ENCODE assay signal across 12 mouse cellular contexts in the genomic region with DNA sequence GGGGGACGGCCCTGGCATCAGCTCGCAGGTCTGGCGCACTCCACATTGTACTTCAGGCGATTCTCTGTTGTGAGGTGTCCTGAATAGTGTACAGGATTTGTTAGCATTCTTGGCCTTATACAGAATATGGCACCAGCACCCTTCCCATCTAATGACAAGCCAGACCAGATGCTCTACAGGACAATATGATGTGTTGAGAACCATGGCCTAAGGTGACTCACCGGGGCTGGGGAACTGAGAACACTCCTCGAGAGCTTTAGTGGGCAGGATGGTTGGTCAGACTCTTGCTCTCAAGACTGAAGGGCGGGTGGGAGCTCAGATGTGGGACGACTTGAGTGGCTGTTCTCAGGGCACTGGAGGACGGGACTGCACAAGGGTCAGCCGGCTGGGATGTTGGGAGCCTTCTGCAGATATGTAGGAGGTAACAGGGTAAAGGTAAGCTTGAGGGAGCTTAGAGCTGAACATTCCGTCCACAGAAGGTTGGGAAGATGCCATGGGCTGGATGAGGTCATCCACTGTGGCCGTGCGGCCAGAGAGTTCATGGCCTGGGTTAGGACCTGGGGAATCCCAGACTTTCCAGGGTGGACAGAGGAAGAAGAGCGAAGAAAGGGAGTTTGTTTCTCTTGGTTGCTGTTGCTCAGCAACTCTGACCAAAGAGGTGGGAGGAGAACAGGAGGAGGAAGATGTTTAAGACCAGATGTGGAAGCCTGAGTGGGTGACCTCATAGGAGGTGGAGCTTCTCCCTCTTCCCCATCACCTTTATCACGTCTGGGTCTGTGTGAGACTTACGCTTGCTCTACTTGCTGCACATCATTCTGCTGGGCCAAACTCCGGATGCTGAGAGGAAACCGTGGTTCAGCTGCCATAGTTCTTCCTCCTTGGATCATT.
DNase-seq lines count a peak whose midpoint lies in the region; ATAC-seq and TF ChIP-seq lines count a peak whose summit lies in the region.
"Had no signal": no experiment of that assay in that cellular context is flagged by ENCODE, and none has a peak within 500 bp of the region (broad histone marks: within the 10 kb centered on the region; RNA-seq: fewer than 3 reads in every experiment).

No protein-coding gene starts in this region.

- ATAC-seq in Patski = peak; percentile 52
- 0 out of 2 replicates have a peak, but pooled peaks have one; percentile 25 for ATAC-seq in heart, embryonic 15.5 days (replicated peaks; ENCODE audit: insufficient number of reproducible peaks, insufficient read depth, low FRiP score, low read depth)
- no peak for ATAC-seq in inflammation-experienced regulatory T-cells, adult 6 months
- ATAC-seq: CD4-positive, CD25-positive, alpha-beta regulatory T cell, adult 4 months had no signal

- in situ Hi-C loops in Patski (cut with MboI; ENCODE audit: low pct_unique_long_range_greater_than_20kb) = no loop called here

- POLR2A ChIA-PET in Patski (lab: Charles Lee) = no interaction called here

- H3K4me1 ChIP-seq in heart, embryonic 15.5 days (replicated peaks) = peaks cover 20% of the 10 kb centered on the region
- peaks cover 56% of the 10 kb centered on the region for H3K4me1 ChIP-seq in limb, embryonic 10.5 days

- no peaks in the 10 kb centered on the region for H3K27me3 ChIP-seq in Patski
- H3K27me3 ChIP-seq in heart, embryonic 15.5 days = no peaks in the 10 kb centered on the region
- H3K27me3 ChIP-seq in limb, embryonic 10.5 days (ENCODE audit: low read depth, poor library complexity, severe bottlenecking) = no peaks in the 10 kb centered on the region
- H3K27me3 ChIP-seq: embryonic facial prominence, embryonic 12.5 days; lung, embryonic 15.5 days; neural tube, embryonic 13.5 days had no signal

- H3K36me3 ChIP-seq in heart, embryonic 15.5 days = no peaks in the 10 kb centered on the region
- no peaks in the 10 kb centered on the region for H3K36me3 ChIP-seq in limb, embryonic 10.5 days
- H3K36me3 ChIP-seq: embryonic facial prominence, embryonic 12.5 days; lung, embryonic 15.5 days; neural tube, embryonic 13.5 days had no signal

- CTCF ChIA-PET in Patski (lab: Charles Lee) = interaction anchor here (1.5 kb wide), 1 partner anchor 30 kb away, joined by 3 read pairs; no protein-coding TSS in a partner anchor

- no peak overlapping the region for H3K4me3 ChIP-seq in gastrocnemius, adult 2 months
- no peak overlapping the region for H3K4me3 ChIP-seq in heart, embryonic 15.5 days
- no peak overlapping the region for H3K4me3 ChIP-seq in limb, embryonic 10.5 days
- H3K4me3 ChIP-seq: embryonic facial prominence, embryonic 12.5 days; lung, embryonic 15.5 days; neural tube, embryonic 13.5 days had no signal

- H3K9me3 ChIP-seq in heart, embryonic 15.5 days (replicated peaks) = no peaks in the 10 kb centered on the region
- H3K9me3 ChIP-seq in limb, embryonic 10.5 days (replicated peaks) = no peaks in the 10 kb centered on the region
- H3K9me3 ChIP-seq: embryonic facial prominence, embryonic 12.5 days; lung, embryonic 15.5 days; neural tube, embryonic 13.5 days had no signal

- 71% methylated on average over 18 of the region's 18 CpGs for WGBS in heart, embryonic 15.5 days
- WGBS in limb, embryonic 10.5 days = 83% methylated on average over 18 of the region's 18 CpGs

- no peak overlapping the region for H3K4me2 ChIP-seq in heart, embryonic 15.5 days
- H3K4me2 ChIP-seq: embryonic facial prominence, embryonic 12.5 days; lung, embryonic 15.5 days; neural tube, embryonic 13.5 days had no signal

- DNase-seq in gastrocnemius, adult 2 months = peak; percentile 79
- DNase-seq in gastrocnemius, postnatal 4 days (ENCODE audit: low spot score in 2 of 2) = no peak
- DNase-seq in Patski (ENCODE audit: low read depth, low spot score) = no peak
- DNase-seq in limb, embryonic 10.5 days (ENCODE audit: low spot score) = no peak
- DNase-seq in layer of hippocampus, adult 11-12 months (ENCODE audit: low spot score) = no peak
- DNase-seq in right cerebral cortex, postnatal 14 days = no peak

- no peak for TF ChIP-seq CTCF in gastrocnemius, adult 2 months (IDR thresholded peaks at IDR 0.05)
- TF ChIP-seq CTCF in Patski (IDR thresholded peaks at IDR 0.05) = no peak

- H3K9ac ChIP-seq in heart, embryonic 15.5 days = no peak overlapping the region
- H3K9ac ChIP-seq: embryonic facial prominence, embryonic 12.5 days; lung, embryonic 15.5 days; neural tube, embryonic 13.5 days had no signal

- H3K27ac ChIP-seq in gastrocnemius, adult 2 months = peak overlapping the region; percentile 70
- no peak overlapping the region for H3K27ac ChIP-seq in heart, embryonic 15.5 days
- H3K27ac ChIP-seq in limb, embryonic 10.5 days = 0 out of 2 replicates have a peak overlapping the region, but pooled peaks have one; percentile 50
- H3K27ac ChIP-seq: embryonic facial prominence, embryonic 12.5 days; lung, embryonic 15.5 days; neural tube, embryonic 13.5 days had no signal

- intact Hi-C loops in gastrocnemius, adult 2 months (cut with DNase I) = no loop called here
